Mouse (Mus musculus) liver, embryonic 13.5 days (tissue): ENCODE measurements around the gene Olfr67. TPM values are rescaled to one million over a fixed set of nuclear protein-coding genes. Genes with fewer than 3 reads are reported as not detected.
"Not testable (repeated sequence)": the region's sequence is repeated elsewhere in the genome, so short reads cannot be mapped to it uniquely, and the experiment has no call there.

Experiments used
- ATAC-seq: fragments of 200-750 bp; cut with Nextera tagmentation; 2 replicates; pipeline ENCODE4 v1.8.0; 2017; ENCODE audit warnings: low read depth, mild to moderate bottlenecking, moderate number of reproducible peaks, moderate library complexity
- DNase-seq: peaks from one replicate; pipeline ENCODE4 v3.0.0; 2022
- H3K27ac ChIP-seq: fragments of 300-500 bp; sonication (generic); 2 replicates; pipeline ENCODE4 v1.5.1; 2015; ENCODE audit warnings: moderate library complexity, mild to moderate bottlenecking, inconsistent platforms
- H3K27me3 ChIP-seq: fragments of 300-500 bp; sonication (generic); 2 replicates; pipeline ENCODE4 v1.6.1; 2015; ENCODE audit warnings: mild to moderate bottlenecking, inconsistent platforms
- H3K36me3 ChIP-seq: fragments of 300-500 bp; sonication (generic); 2 replicates; pipeline ENCODE4 v1.6.1; 2015; ENCODE audit warnings: mild to moderate bottlenecking, inconsistent platforms
- H3K4me1 ChIP-seq: fragments of 300-500 bp; sonication (generic); replicated peaks from 2 replicates; pipeline ENCODE4 v1.6.1; 2015; ENCODE audit warnings: inconsistent platforms
- H3K4me2 ChIP-seq: fragments of 300-500 bp; sonication (generic); 2 replicates; pipeline ENCODE4 v1.6.1; 2015; ENCODE audit warnings: inconsistent platforms, mild to moderate bottlenecking, moderate library complexity
- H3K4me3 ChIP-seq: fragments of 300-500 bp; sonication (generic); replicated peaks from 2 replicates; pipeline ENCODE4 v1.5.1; 2015; ENCODE audit warnings: mild to moderate bottlenecking, inconsistent platforms
- H3K9ac ChIP-seq: fragments of 300-500 bp; sonication (generic); 2 replicates; pipeline ENCODE4 v1.6.1; 2015; ENCODE audit warnings: mild to moderate bottlenecking, inconsistent platforms
- H3K9me3 ChIP-seq: fragments of 300-500 bp; sonication (generic); replicated peaks from 2 replicates; pipeline ENCODE4 v1.6.1; 2016; ENCODE audit warnings: inconsistent platforms
- WGBS: fragments of 180-500 bp; shearing (Covaris S2); methylation state at CpG from one replicate; pipeline ENCODE4 v1.1.7; 2015; ENCODE audit not compliant: insufficient replicate concordance; 5-methylcytosine and 5-hydroxymethylcytosine counted together
- polyA plus RNA-seq: library from polyadenylated mRNA; unstranded; fragments of >200 nt; fragmentation: Nextera tagmentation; extraction: Ambion mirVana; gene quantifications from 2 replicates; pipeline ENCODE4 v1.2.1, GENCODE M21; 2015

The Olfr67 gene
- polyA plus RNA-seq = not detected in 2 replicates

- Histone ChIP-seq H3K9me3 (no peaks in the 10 kb centered on the region), H3K4me2 (no peak within 1 kb of the TSS), H3K27ac (peak within 1 kb of the TSS; percentile 39; the same call in 1 of the 2 replicates), H3K4me1 (peaks cover 12% of the 10 kb centered on the region), H3K36me3 (no peaks in the 10 kb centered on the region), H3K27me3 (no peaks in the 10 kb centered on the region), H3K4me3 (no peak within 1 kb of the TSS), H3K9ac (peak within 1 kb of the TSS; percentile 29; the same call in 1 of the 2 replicates)
- ATAC-seq (no peak), DNase-seq (no peak)
- 64% methylated on average over 3 of the region's 3 CpGs for WGBS
Measured at GRCm38 (mm10) chr7:103791721-103792120, at the start of gene Olfr67. TSS of gene Olfr67 (minus strand) at chr7:103791821.

GRCm38 (mm10) chr7:103840268-103840667 lies 48.6 kb upstream of the Olfr67 start, which contains the start of gene Hbb-bh2:
TSS of gene Hbb-bh2 (minus strand) at chr7:103840520.
- H3K27me3 ChIP-seq = no peaks in the 10 kb centered on the region
- ATAC-seq = peak; percentile 21; the same call in 1 of the 2 replicates
- H3K36me3 ChIP-seq = no peaks in the 10 kb centered on the region
- H3K4me3 ChIP-seq = no peak within 1 kb of the TSS
- H3K4me1 ChIP-seq = peaks cover 49% of the 10 kb centered on the region
- 69% methylated on average over 3 of the region's 3 CpGs for WGBS
- H3K9me3 ChIP-seq = no peaks in the 10 kb centered on the region
- no peak within 1 kb of the TSS for H3K4me2 ChIP-seq
- peak within 1 kb of the TSS; percentile 49 for H3K9ac ChIP-seq
- peak within 1 kb of the TSS; percentile 79 for H3K27ac ChIP-seq
- no peak for DNase-seq

GRCm38 (mm10) chr7:103827808-103828207 lies 36.2 kb upstream of the Olfr67 start, which contains the start of gene Hbb-bs:
TSS of gene Hbb-bs (minus strand) at chr7:103828096.
- no peak for DNase-seq

GRCm38 (mm10) chr7:103827139-103827538 lies 35.5 kb upstream of the Olfr67 start:
- H3K4me1 ChIP-seq = peaks cover 41% of the 10 kb centered on the region
- H3K4me2 ChIP-seq, H3K4me3 ChIP-seq, H3K27ac ChIP-seq, H3K9me3 ChIP-seq, DNase-seq, H3K27me3 ChIP-seq, ATAC-seq, H3K9ac ChIP-seq, H3K36me3 ChIP-seq: not testable (repeated sequence)
- WGBS = no CpG with 5 or more reads among the region's 2 CpGs

More at GRCm38 (mm10) chr7:103827808-103828207, 36.2 kb upstream of the Olfr67 start, which contains the start of gene Hbb-bs:
- H3K4me2 ChIP-seq = peak within 1 kb of the TSS; percentile 47
- WGBS = 38% methylated on average over 4 of the region's 4 CpGs
- H3K4me3 ChIP-seq = peak within 1 kb of the TSS; percentile 55
- no peaks in the 10 kb centered on the region for H3K27me3 ChIP-seq
- H3K9ac ChIP-seq = peak within 1 kb of the TSS; percentile 74
- H3K36me3 ChIP-seq = no peaks in the 10 kb centered on the region
- H3K27ac ChIP-seq = peak within 1 kb of the TSS; percentile 97
- peak; percentile 87 for ATAC-seq
- H3K9me3 ChIP-seq = no peaks in the 10 kb centered on the region
- peaks cover 37% of the 10 kb centered on the region for H3K4me1 ChIP-seq

- Histone ChIP-seq H3K27ac (peak overlapping the region; percentile 96), H3K9me3 (no peaks in the 10 kb centered on the region), H3K27me3 (no peaks in the 10 kb centered on the region), H3K4me3 (peak overlapping the region; percentile 55), H3K9ac (peak overlapping the region; percentile 72), H3K36me3 (no peaks in the 10 kb centered on the region), H3K4me1 (peaks cover 44% of the 10 kb centered on the region), H3K4me2 (peak overlapping the region; percentile 48)
- 60% methylated on average over 3 of the region's 3 CpGs for WGBS
- no peak for DNase-seq
- peak; percentile 67 for ATAC-seq
Measured at GRCm38 (mm10) chr7:103826255-103826887, 34.8 kb upstream of the Olfr67 start.

GRCm38 (mm10) chr7:103825536-103826254 lies 34.1 kb upstream of the Olfr67 start:
- peak overlapping the region; percentile 98 for H3K27ac ChIP-seq
- no peak overlapping the region for H3K4me2 ChIP-seq
- peaks cover 41% of the 10 kb centered on the region for H3K4me1 ChIP-seq
- H3K36me3 ChIP-seq = no peaks in the 10 kb centered on the region
- ATAC-seq (peak; percentile 82), DNase-seq (no peak)
- WGBS = 61% methylated on average over 3 of the region's 3 CpGs
- no peaks in the 10 kb centered on the region for H3K27me3 ChIP-seq
- peak overlapping the region; percentile 43 for H3K4me3 ChIP-seq
- no peaks in the 10 kb centered on the region for H3K9me3 ChIP-seq
- H3K9ac ChIP-seq = peak overlapping the region; percentile 29; the same call in 1 of the 2 replicates

GRCm38 (mm10) chr7:103824597-103824996 lies 33.0 kb upstream of the Olfr67 start:
- peak overlapping the region; percentile 43 for H3K4me3 ChIP-seq
- WGBS = 47% methylated on average over 2 of the region's 2 CpGs
- DNase-seq (no peak), ATAC-seq (no peak)
- H3K36me3 ChIP-seq = no peaks in the 10 kb centered on the region
- peak overlapping the region; percentile 98 for H3K27ac ChIP-seq
- peak overlapping the region; percentile 73 for H3K9ac ChIP-seq
- H3K27me3 ChIP-seq = no peaks in the 10 kb centered on the region
- H3K4me2 ChIP-seq = peak overlapping the region; percentile 64
- no peaks in the 10 kb centered on the region for H3K9me3 ChIP-seq
- H3K4me1 ChIP-seq = peaks cover 32% of the 10 kb centered on the region

GRCm38 (mm10) chr7:103815085-103815484 lies 23.5 kb upstream of the Olfr67 start:
- not testable (repeated sequence) for DNase-seq, H3K9me3 ChIP-seq, H3K27me3 ChIP-seq, ATAC-seq, H3K36me3 ChIP-seq
- 57% methylated on average over 1 of the region's 2 CpGs for WGBS
- Histone ChIP-seq H3K4me2 (peak overlapping the region; percentile 69), H3K4me3 (peak overlapping the region; percentile 45), H3K9ac (peak overlapping the region; percentile 71), H3K4me1 (peaks cover 13% of the 10 kb centered on the region), H3K27ac (peak overlapping the region; percentile 97)

- peak within 1 kb of the TSS; percentile 60 for H3K4me3 ChIP-seq
- no peaks in the 10 kb centered on the region for H3K36me3 ChIP-seq
- 42% methylated on average over 3 of the region's 3 CpGs for WGBS
- no peaks in the 10 kb centered on the region for H3K27me3 ChIP-seq
- no peaks in the 10 kb centered on the region for H3K9me3 ChIP-seq
- peak within 1 kb of the TSS; percentile 69 for H3K4me2 ChIP-seq
- H3K9ac ChIP-seq = peak within 1 kb of the TSS; percentile 77
- peak within 1 kb of the TSS; percentile 97 for H3K27ac ChIP-seq
- no peak for DNase-seq
- ATAC-seq = peak; percentile 83
- peaks cover 26% of the 10 kb centered on the region for H3K4me1 ChIP-seq
Measured at GRCm38 (mm10) chr7:103813766-103814165, 22.1 kb upstream of the Olfr67 start, which contains the start of gene Hbb-bt. TSS of gene Hbb-bt (minus strand) at chr7:103813996.

- not testable (repeated sequence) for H3K9ac ChIP-seq, ATAC-seq, DNase-seq, H3K27me3 ChIP-seq, H3K36me3 ChIP-seq, H3K9me3 ChIP-seq
- Histone ChIP-seq H3K4me2 (peak overlapping the region; percentile 43; the same call in 1 of the 2 replicates), H3K4me3 (peak overlapping the region; percentile 60), H3K4me1 (peaks cover 29% of the 10 kb centered on the region), H3K27ac (peak overlapping the region; percentile 96)
- WGBS = no CpG with 5 or more reads among the region's 3 CpGs
Measured at GRCm38 (mm10) chr7:103813152-103813551, 21.5 kb upstream of the Olfr67 start.

- DNase-seq = no peak
- ATAC-seq = no peak
- no peaks in the 10 kb centered on the region for H3K27me3 ChIP-seq
- H3K4me2 ChIP-seq = peak overlapping the region; percentile 63
- H3K9ac ChIP-seq = peak overlapping the region; percentile 85
- no peaks in the 10 kb centered on the region for H3K36me3 ChIP-seq
- H3K4me1 ChIP-seq = peaks cover 38% of the 10 kb centered on the region
- no peaks in the 10 kb centered on the region for H3K9me3 ChIP-seq
- peak overlapping the region; percentile 99 for H3K27ac ChIP-seq
- H3K4me3 ChIP-seq = peak overlapping the region; percentile 69
- 4% methylated on average over 1 of the region's 1 CpGs for WGBS
Measured at GRCm38 (mm10) chr7:103812174-103812573, 20.6 kb upstream of the Olfr67 start.
